Mouse (Mus musculus) forebrain, postnatal 0 days (tissue): ENCODE measurements around the gene Gm2030. TPM values are rescaled to one million over a fixed set of nuclear protein-coding genes. Genes with fewer than 3 reads are reported as not detected.
"Not testable (repeated sequence)": the region's sequence is repeated elsewhere in the genome, so short reads cannot be mapped to it uniquely, and the experiment has no call there.

Experiments
- ATAC-seq: fragments of 200-750 bp; cut with Nextera tagmentation; 2 replicates; pipeline ENCODE4 v1.8.0; 2017; ENCODE audit warnings: mild to moderate bottlenecking, moderate library complexity
- DNase-seq: peaks from one replicate; pipeline ENCODE4 v3.0.0-alpha.2; 2015
- H3K27ac ChIP-seq: fragments of 300-500 bp; sonication (generic); 2 replicates; pipeline ENCODE4 v1.5.1; 2014; ENCODE audit warnings: low read depth, mild to moderate bottlenecking, antibody characterized with exemption, low read length, moderate library complexity, mixed read lengths
- H3K27me3 ChIP-seq: fragments of 300-500 bp; sonication (generic); 2 replicates; pipeline ENCODE4 v1.6.1; 2014; ENCODE audit warnings: mild to moderate bottlenecking, low read length, mixed read lengths; ENCODE audit not compliant: insufficient read depth
- H3K36me3 ChIP-seq: fragments of 300-500 bp; sonication (generic); 2 replicates; pipeline ENCODE4 v1.6.1; 2014; ENCODE audit warnings: mild to moderate bottlenecking, moderate library complexity; ENCODE audit not compliant: insufficient read depth
- H3K4me1 ChIP-seq: fragments of 300-500 bp; sonication (generic); 2 replicates; pipeline ENCODE4 v1.6.1; 2014; ENCODE audit warnings: antibody characterized with exemption; ENCODE audit not compliant: insufficient read depth
- H3K4me2 ChIP-seq: fragments of 300-500 bp; sonication (generic); 2 replicates; pipeline ENCODE4 v1.6.1; 2014; ENCODE audit warnings: low read depth, mild to moderate bottlenecking, moderate library complexity
- H3K4me3 ChIP-seq: fragments of 300-500 bp; sonication (generic); 2 replicates; pipeline ENCODE4 v1.5.1; 2014; ENCODE audit warnings: low read depth, low read length, mixed read lengths
- H3K9ac ChIP-seq: fragments of 300-500 bp; sonication (generic); 2 replicates; pipeline ENCODE4 v1.6.1; 2014; ENCODE audit warnings: mild to moderate bottlenecking
- H3K9me3 ChIP-seq: fragments of 300-500 bp; sonication (generic); 2 replicates; pipeline ENCODE4 v1.6.1; 2016; ENCODE audit warnings: low read length
- WGBS: fragments of 180-500 bp; shearing (Covaris S2); extraction: QIAGEN DNeasy Blood & Tissue Kit; methylation state at CpG from one replicate; pipeline ENCODE4 v1.1.7; 2014; 5-methylcytosine and 5-hydroxymethylcytosine counted together
- polyA plus RNA-seq: library from polyadenylated mRNA; unstranded; fragments of >200 nt; fragmentation: Nextera tagmentation; extraction: Ambion mirVana; gene quantifications from 2 replicates; pipeline ENCODE4 v1.2.1, GENCODE M21; 2015
- total RNA-seq: library from RNA; depleted of rRNA; stranded (reverse); fragments of >200 nt; gene quantifications from 2 replicates; pipeline ENCODE4 v1.2.3, GENCODE M21; 2014; rRNA removed

Gene Gm2030
- total RNA-seq (not detected in 2 replicates), polyA plus RNA-seq (not detected in 2 replicates)

DNA sequence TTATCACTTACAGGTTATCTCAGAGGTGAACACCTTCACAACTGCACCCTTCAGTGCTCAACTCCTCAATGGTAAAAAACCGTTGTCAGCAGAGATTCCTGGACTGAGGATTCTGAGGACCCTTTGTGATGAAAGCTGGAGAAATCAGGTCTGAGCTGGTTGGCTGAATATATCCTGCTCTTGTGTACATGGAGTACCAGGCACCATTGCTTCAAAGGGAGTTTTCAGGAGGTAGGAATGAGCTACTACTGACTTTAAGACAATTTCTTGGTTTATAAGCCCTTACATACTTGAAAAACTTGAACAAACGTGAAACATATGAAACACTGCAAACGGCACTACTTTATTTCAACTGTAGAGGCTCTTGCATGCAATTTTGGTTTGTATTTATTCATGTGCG, at the start of gene Gm2030:
Gene Gm2030 (minus strand): TSS at position 101 of the 400 bp plus-strand sequence.
- H3K27ac ChIP-seq, H3K4me1 ChIP-seq, ATAC-seq, DNase-seq, H3K27me3 ChIP-seq, H3K9me3 ChIP-seq, H3K4me2 ChIP-seq, H3K9ac ChIP-seq, H3K36me3 ChIP-seq, H3K4me3 ChIP-seq: not testable (repeated sequence)
- 71% methylated on average over 3 of the region's 4 CpGs for WGBS

Other genes with a start within 250 kb of the Gm2030 start
- gene Gm2012, start 78.7 kb downstream of the Gm2030 start, total RNA-seq = not detected in 2 replicates
- gene Gm2012, start 78.7 kb downstream of the Gm2030 start, polyA plus RNA-seq = not detected in 2 replicates
- not detected in 2 replicates for gene Slx, start 235.5 kb upstream of the Gm2030 start, total RNA-seq
- gene Slx, start 235.5 kb upstream of the Gm2030 start, polyA plus RNA-seq = not detected in 2 replicates